Mouse (Mus musculus) MEL (cell line): ENCODE measurements around the gene Ankrd44. TPM values are rescaled to one million over a fixed set of nuclear protein-coding genes. Genes with fewer than 3 reads are reported as not detected.

Source experiments
- DNase-seq: peaks from one replicate; pipeline ENCODE4 v3.0.0; 2011; ENCODE audit warnings: low read depth, low spot score
- H3K27ac ChIP-seq: 2 replicates; pipeline ENCODE4 v1.5.1; 2012; ENCODE audit warnings: low read depth, mild to moderate bottlenecking, control low read depth, low read length, moderate library complexity; ENCODE audit not compliant: control insufficient read depth
- H3K27me3 ChIP-seq, 2 experiments: fragments of 150-350 bp in 1 of 2; sonication (generic) in 1 of 2; 2 replicates each; pipeline ENCODE4 v1.6.1; 2012; ENCODE audit warnings: low read length in 2 of 2, mild to moderate bottlenecking in 2 of 2, improper control_type of control experiment in 1 of 2, moderate library complexity in 1 of 2; ENCODE audit not compliant: insufficient read depth in 2 of 2, control insufficient read depth in 1 of 2
- H3K36me3 ChIP-seq, 2 experiments: 2 replicates each; pipeline ENCODE4 v1.6.1; 2012 to 2014; ENCODE audit warnings: low read length in 2 of 2, improper control_type of control experiment in 1 of 2, inconsistent platforms in 1 of 2, mild to moderate bottlenecking in 1 of 2; ENCODE audit not compliant: insufficient read depth in 2 of 2, control insufficient read depth in 1 of 2
- H3K4me1 ChIP-seq, 2 experiments: fragments of 150-350 bp in 1 of 2; sonication (generic) in 1 of 2; 2 replicates each; pipeline ENCODE4 v1.6.1; 2012; ENCODE audit warnings: low read length in 2 of 2, improper control_type of control experiment in 1 of 2, mild to moderate bottlenecking in 1 of 2; ENCODE audit not compliant: insufficient read depth in 2 of 2, control insufficient read depth in 1 of 2
- H3K4me3 ChIP-seq, 2 experiments: fragments of 150-350 bp in 1 of 2; sonication (generic) in 1 of 2; 2 replicates each; pipeline ENCODE4 v1.5.1; 2012; ENCODE audit warnings: low read depth in 2 of 2, low read length in 2 of 2, mild to moderate bottlenecking in 2 of 2, moderate library complexity in 2 of 2, control low read depth in 1 of 2, improper control_type of control experiment in 1 of 2; ENCODE audit not compliant: control insufficient read depth in 1 of 2, insufficient read depth in 1 of 2
- H3K79me2 ChIP-seq: 2 replicates; pipeline ENCODE4 v1.6.1; 2012; ENCODE audit warnings: mild to moderate bottlenecking, low read length, moderate library complexity; ENCODE audit not compliant: control insufficient read depth, poor library complexity, insufficient read depth
- H3K9ac ChIP-seq: 2 replicates; pipeline ENCODE4 v1.6.1; 2012; ENCODE audit warnings: low read depth, mild to moderate bottlenecking, control low read depth, low read length, moderate library complexity; ENCODE audit not compliant: control insufficient read depth, poor library complexity, severe bottlenecking
- H3K9me3 ChIP-seq: fragments of 150-350 bp; sonication (generic); replicated peaks from 2 replicates; pipeline ENCODE4 v1.6.1; 2012; ENCODE audit warnings: mild to moderate bottlenecking, low read length, improper control_type of control experiment, moderate library complexity; ENCODE audit not compliant: insufficient read depth
- BHLHE40 ChIP-seq: IDR thresholded peaks from 2 replicates; pipeline ENCODE4 v1.6.1; 2012; ENCODE audit warnings: low read depth, mild to moderate bottlenecking, inconsistent platforms, low read length, improper control_type of control experiment, borderline replicate concordance
- CHD1 ChIP-seq: IDR thresholded peaks from 2 replicates; pipeline ENCODE4 v1.6.1; 2012; ENCODE audit warnings: low read depth, mild to moderate bottlenecking, inconsistent platforms, low read length, improper control_type of control experiment
- CHD2 ChIP-seq: IDR thresholded peaks from 2 replicates; pipeline ENCODE4 v1.6.1; 2011; ENCODE audit warnings: low read length, improper control_type of control experiment
- CTCF ChIP-seq, 3 experiments: IDR thresholded peaks in 2 of 3; conservative IDR thresholded peaks in 1 of 3; 2 replicates each; pipeline ENCODE4 v1.5.1; 2011 to 2012; ENCODE audit warnings: low read length in 3 of 3, low read depth in 2 of 3, mild to moderate bottlenecking in 2 of 3, improper control_type of control experiment in 1 of 3, inconsistent platforms in 1 of 3, mixed read lengths in 1 of 3, moderate library complexity in 1 of 3; ENCODE audit not compliant: control insufficient read depth in 1 of 3, insufficient read depth in 1 of 3, poor library complexity in 1 of 3, severe bottlenecking in 1 of 3
- E2F4 ChIP-seq: IDR thresholded peaks from 2 replicates; pipeline ENCODE4 v1.6.1; 2011; ENCODE audit warnings: low read depth, low read length, improper control_type of control experiment, borderline replicate concordance
- ELF1 ChIP-seq: IDR thresholded peaks from 2 replicates; pipeline ENCODE4 v1.6.1; 2014; ENCODE audit warnings: low read depth, mild to moderate bottlenecking, inconsistent platforms, low read length, improper control_type of control experiment, moderate library complexity
- EP300 ChIP-seq, 2 experiments: IDR thresholded peaks; 2 replicates each; pipeline ENCODE4 v1.6.1; 2011; ENCODE audit warnings: improper control_type of control experiment in 2 of 2, low read length in 2 of 2, low read depth in 1 of 2, mild to moderate bottlenecking in 1 of 2
- ETS1 ChIP-seq: IDR thresholded peaks from 2 replicates; pipeline ENCODE4 v1.6.1; 2012; ENCODE audit warnings: low read depth, mild to moderate bottlenecking, inconsistent platforms, low read length, improper control_type of control experiment, moderate library complexity
- HCFC1 ChIP-seq: IDR thresholded peaks from 2 replicates; pipeline ENCODE4 v1.6.1; 2012; ENCODE audit warnings: low read depth, mild to moderate bottlenecking, inconsistent platforms, low read length, improper control_type of control experiment, moderate library complexity
- JUND ChIP-seq: IDR thresholded peaks from 2 replicates; pipeline ENCODE4 v1.6.1; 2011; ENCODE audit warnings: low read depth, mild to moderate bottlenecking, improper control_type of control experiment, low read length
- KAT2A ChIP-seq: conservative IDR thresholded peaks from 2 replicates; pipeline ENCODE4 v1.6.1; 2012; ENCODE audit warnings: low read depth, low read length, improper control_type of control experiment, inconsistent platforms
- MAFK ChIP-seq: IDR thresholded peaks from 2 replicates; pipeline ENCODE4 v1.6.1; 2011; ENCODE audit warnings: low read depth, mild to moderate bottlenecking, low read length, improper control_type of control experiment, borderline replicate concordance
- MAZ ChIP-seq: IDR thresholded peaks from 2 replicates; pipeline ENCODE4 v1.6.1; 2012; ENCODE audit warnings: low read depth, mild to moderate bottlenecking, inconsistent platforms, low read length, improper control_type of control experiment
- NELFE ChIP-seq: IDR thresholded peaks from 2 replicates; pipeline ENCODE4 v1.6.1; 2011; ENCODE audit warnings: low read depth, low read length, improper control_type of control experiment
- NRF1 ChIP-seq: IDR thresholded peaks from 2 replicates; pipeline ENCODE4 v1.6.1; 2014; ENCODE audit warnings: low read depth, mild to moderate bottlenecking, inconsistent platforms, low read length, improper control_type of control experiment, moderate library complexity; ENCODE audit not compliant: poor library complexity, insufficient read depth, severe bottlenecking
- POLR2A ChIP-seq, 2 experiments: IDR thresholded peaks; 2 replicates each; pipeline ENCODE4 v1.6.1; 2011 to 2012; ENCODE audit warnings: low read length in 2 of 2, mild to moderate bottlenecking in 2 of 2, control low read depth in 1 of 2, improper control_type of control experiment in 1 of 2, low read depth in 1 of 2, moderate library complexity in 1 of 2; ENCODE audit not compliant: control insufficient read depth in 1 of 2, insufficient read depth in 1 of 2, poor library complexity in 1 of 2
- POLR2AphosphoS5 ChIP-seq: IDR thresholded peaks from 2 replicates; pipeline ENCODE4 v1.6.1; 2012; ENCODE audit warnings: low read depth, borderline replicate concordance, mild to moderate bottlenecking, inconsistent platforms, low read length, moderate library complexity, mixed read lengths
- RAD21 ChIP-seq: IDR thresholded peaks from 2 replicates; pipeline ENCODE4 v1.6.1; 2011; ENCODE audit warnings: mild to moderate bottlenecking, low read depth, low read length, improper control_type of control experiment
- RCOR1 ChIP-seq: IDR thresholded peaks from 2 replicates; pipeline ENCODE4 v1.6.1; 2012; ENCODE audit warnings: low read depth, mild to moderate bottlenecking, inconsistent platforms, low read length, improper control_type of control experiment
- SIN3A ChIP-seq: IDR thresholded peaks from 2 replicates; pipeline ENCODE4 v1.6.1; 2012; ENCODE audit warnings: low read length, improper control_type of control experiment, inconsistent platforms
- SMC3 ChIP-seq: IDR thresholded peaks from 2 replicates; pipeline ENCODE4 v1.6.1; 2011; ENCODE audit warnings: low read depth, low read length, improper control_type of control experiment
- TAL1 ChIP-seq: IDR thresholded peaks from 2 replicates; pipeline ENCODE4 v1.6.1; 2012; ENCODE audit warnings: mild to moderate bottlenecking, inconsistent platforms, low read length, moderate library complexity, mixed read lengths
- TCF12 ChIP-seq: IDR thresholded peaks from 2 replicates; pipeline ENCODE4 v1.6.1; 2014; ENCODE audit warnings: low read depth, mild to moderate bottlenecking, inconsistent platforms, low read length, improper control_type of control experiment, moderate library complexity
- UBTF ChIP-seq: IDR thresholded peaks from 2 replicates; pipeline ENCODE4 v1.6.1; 2012; ENCODE audit warnings: low read depth, mild to moderate bottlenecking, inconsistent platforms, low read length, improper control_type of control experiment, moderate library complexity, borderline replicate concordance; ENCODE audit not compliant: insufficient read depth
- USF1 ChIP-seq: IDR thresholded peaks from 2 replicates; pipeline ENCODE4 v1.6.1; 2014; ENCODE audit warnings: low read depth, mild to moderate bottlenecking, inconsistent platforms, low read length, improper control_type of control experiment, moderate library complexity
- USF2 ChIP-seq, 2 experiments: IDR thresholded peaks; 2 replicates each; pipeline ENCODE4 v1.6.1; 2011 to 2012; ENCODE audit warnings: improper control_type of control experiment in 2 of 2, low read length in 2 of 2, borderline replicate concordance in 1 of 2, inconsistent platforms in 1 of 2, low read depth in 1 of 2, mild to moderate bottlenecking in 1 of 2; ENCODE audit not compliant: insufficient read depth in 1 of 2
- ZKSCAN1 ChIP-seq: IDR thresholded peaks from 2 replicates; pipeline ENCODE4 v1.6.1; 2012; ENCODE audit warnings: low read depth, mild to moderate bottlenecking, inconsistent platforms, low read length, improper control_type of control experiment, moderate library complexity
- ZMIZ1 ChIP-seq: IDR thresholded peaks from 2 replicates; pipeline ENCODE4 v1.6.1; 2012; ENCODE audit warnings: low read depth, mild to moderate bottlenecking, inconsistent platforms, low read length, improper control_type of control experiment, moderate library complexity
- ZNF384 ChIP-seq: IDR thresholded peaks from 2 replicates; pipeline ENCODE4 v1.6.1; 2012; ENCODE audit warnings: low read depth, mild to moderate bottlenecking, inconsistent platforms, low read length, improper control_type of control experiment
- polyA plus RNA-seq, 2 experiments: library from polyadenylated mRNA; stranded (reverse) in 1 of 2; unstranded in 1 of 2; fragments of >175 nt in 1 of 2; fragments of >200 nt in 1 of 2; gene quantifications; 2 replicates each; pipeline versions ENCODE4 v1.2.1 to v1.2.4; 2012; ENCODE audit warnings: low replicate concordance in 2 of 2, low read depth in 1 of 2; ENCODE audit not compliant: insufficient read length in 2 of 2, insufficient read depth in 1 of 2, missing spikeins in 1 of 2
- total RNA-seq: library from RNA; depleted of rRNA; stranded (reverse); fragments of 300-350 nt; gene quantifications from 2 replicates; pipeline ENCODE4 v1.2.3, GENCODE M21; 2012

The Ankrd44 gene
- total and polyA plus RNA-seq, 3 experiments, result 2.3 to 4.4 TPM; not detected in 1

GRCm38 (mm10) chr1:54922025-54922574 is 4.1 kb downstream of the Ankrd44 start:
- Histone ChIP-seq H3K4me1 (peaks cover 7 to 28% of the 10 kb centered on the region in 2 experiments; a peak in 3 of 4 replicates), H3K4me3 (no peak overlapping the region), H3K79me2 (no peaks in the 10 kb centered on the region), H3K27me3 (no peaks in the 10 kb centered on the region; a peak in 1 of 4 replicates), H3K9ac (no peak overlapping the region), H3K9me3 (no peaks in the 10 kb centered on the region), H3K27ac (no peak overlapping the region), H3K36me3 (peaks cover 0 to 24% of the 10 kb centered on the region in 2 experiments; a peak in 2 of 4 replicates)
- TF ChIP-seq KAT2A (no peak), RCOR1 (no peak), NRF1 (no peak), CTCF (IDR thresholded peaks at IDR 0.05 in 2 of 3, conservative IDR thresholded peaks at IDR 0.05 in 1 of 3; ENCODE audit: control insufficient read depth in 1 of 3, insufficient read depth in 1 of 3, low read depth in 2 of 3, low read length in 3 of 3, poor library complexity in 1 of 3, severe bottlenecking in 1 of 3) (no peak), POLR2AphosphoS5 (no peak), E2F4 (no peak)
- peak; percentile 12 for DNase-seq

- no peak overlapping the region for H3K9ac ChIP-seq
- H3K27me3 ChIP-seq, result no peaks in the 10 kb centered on the region
- H3K79me2 ChIP-seq, result no peaks in the 10 kb centered on the region
- peaks cover 7 to 24% of the 10 kb centered on the region in 2 experiments; a peak in 3 of 4 replicates for H3K4me1 ChIP-seq
- H3K36me3 ChIP-seq, result peaks cover 0 to 23% of the 10 kb centered on the region in 2 experiments; a peak in 2 of 4 replicates
- H3K9me3 ChIP-seq, result no peaks in the 10 kb centered on the region
- no peak overlapping the region for H3K4me3 ChIP-seq
- H3K27ac ChIP-seq, result no peak overlapping the region
- DNase-seq, result peak; percentile 83
- TF ChIP-seq TCF12 (0 out of 2 replicates have a peak, but pooled peaks have one; percentile 24), CHD2 (no peak), CHD1 (no peak), ETS1 (peak; percentile 87), USF1 (no peak), USF2 (IDR thresholded peaks at IDR 0.05; ENCODE audit: borderline replicate concordance in 1 of 2, insufficient read depth in 1 of 2, low read depth in 1 of 2, low read length in 2 of 2) (no peak), ELF1 (no peak), E2F4 (no peak), ZNF384 (no peak), MAFK (no peak), EP300 (IDR thresholded peaks at IDR 0.05; ENCODE audit: low read depth in 1 of 2, low read length in 2 of 2) (peak; percentile 46 to 48), POLR2AphosphoS5 (no peak), BHLHE40 (no peak), HCFC1 (no peak), TAL1 (no peak), RAD21 (no peak), MAZ (peak; percentile 73; the same call in 1 of the 2 replicates), ZKSCAN1 (no peak), SIN3A (peak; percentile 46), NRF1 (no peak), NELFE (no peak), UBTF (no peak), CTCF (IDR thresholded peaks at IDR 0.05 in 2 of 3, conservative IDR thresholded peaks at IDR 0.05 in 1 of 3; ENCODE audit: control insufficient read depth in 1 of 3, insufficient read depth in 1 of 3, low read depth in 2 of 3, low read length in 3 of 3, poor library complexity in 1 of 3, severe bottlenecking in 1 of 3) (no peak), SMC3 (no peak), ZMIZ1 (no peak), POLR2A (IDR thresholded peaks at IDR 0.05; ENCODE audit: control insufficient read depth in 1 of 2, insufficient read depth in 1 of 2, low read depth in 1 of 2, low read length in 2 of 2, poor library complexity in 1 of 2) (no peak), RCOR1 (no peak), JUND (0 out of 2 replicates have a peak, but pooled peaks have one; percentile 25)
Measured at GRCm38 (mm10) chr1:54920132-54920531, 6.1 kb downstream of the Ankrd44 start.
